Mouse (Mus musculus) adrenal gland, adult 10 weeks (tissue): Measurements from ENCODE around the gene Hsd17b10. TPM values are rescaled to one million over a fixed set of nuclear protein-coding genes. Genes with fewer than 3 reads are reported as not detected.

Experiments used
- polyA plus RNA-seq: library from polyadenylated mRNA; stranded (reverse); fragments of 350-450 nt; fragmentation: Illumina TruSeq; extraction: RNeasy Lipid Tissue Mini Kit (QIAGEN cat#74804); gene quantifications from one replicate; pipeline ENCODE4 v1.2.3, GENCODE M21; 2014; ENCODE audit warnings: low read depth, low replicate concordance

The Hsd17b10 gene
- 117 TPM for polyA plus RNA-seq

DNA sequence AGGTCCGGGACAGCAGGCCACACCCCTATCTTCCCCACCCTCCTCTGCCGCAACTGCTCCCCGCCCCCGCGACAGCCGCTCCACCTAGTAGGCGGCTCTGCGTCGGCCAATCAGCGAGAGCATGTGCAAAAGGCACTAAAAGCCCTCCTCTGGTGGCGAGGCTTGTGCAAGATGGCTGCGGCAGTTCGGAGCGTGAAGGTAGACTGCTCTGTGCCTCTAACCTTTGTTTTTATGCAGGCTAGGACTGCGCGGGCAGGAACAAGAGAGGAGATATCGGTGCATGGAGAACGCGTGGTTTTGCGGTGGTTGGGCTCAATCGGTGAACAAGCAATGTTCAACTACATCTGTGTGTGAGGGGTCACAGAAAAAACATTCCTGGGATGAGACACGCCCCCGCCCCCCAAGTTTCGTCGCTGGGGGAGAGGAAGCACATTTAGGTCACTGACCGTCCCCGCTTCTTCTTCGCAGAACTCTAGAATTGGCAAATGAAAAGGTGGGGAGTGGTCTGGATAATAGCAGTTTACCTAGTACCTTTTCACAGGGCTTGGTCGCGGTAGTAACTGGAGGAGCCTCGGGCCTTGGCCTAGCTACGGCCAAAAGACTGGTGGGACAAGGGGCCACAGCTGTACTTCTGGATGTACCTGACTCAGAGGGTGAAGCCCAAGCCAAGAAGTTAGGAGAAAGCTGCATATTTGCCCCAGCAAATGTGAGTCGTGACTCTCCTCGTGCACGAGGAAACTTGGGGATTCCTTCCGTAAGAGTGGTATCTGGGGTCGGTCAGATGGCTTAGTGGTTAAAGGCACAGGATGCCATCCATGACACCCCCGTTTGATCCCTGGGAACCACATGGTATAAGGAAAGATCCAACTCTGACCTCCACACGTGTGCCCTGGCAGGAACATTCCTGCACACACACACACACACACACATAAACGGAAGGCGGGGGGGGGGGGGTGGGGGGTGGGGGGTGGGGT is at the start of gene Hsd17b10:
Hsd17b10 (plus strand) TSS at position 109 of the 974 bp plus-strand sequence.

DNA sequence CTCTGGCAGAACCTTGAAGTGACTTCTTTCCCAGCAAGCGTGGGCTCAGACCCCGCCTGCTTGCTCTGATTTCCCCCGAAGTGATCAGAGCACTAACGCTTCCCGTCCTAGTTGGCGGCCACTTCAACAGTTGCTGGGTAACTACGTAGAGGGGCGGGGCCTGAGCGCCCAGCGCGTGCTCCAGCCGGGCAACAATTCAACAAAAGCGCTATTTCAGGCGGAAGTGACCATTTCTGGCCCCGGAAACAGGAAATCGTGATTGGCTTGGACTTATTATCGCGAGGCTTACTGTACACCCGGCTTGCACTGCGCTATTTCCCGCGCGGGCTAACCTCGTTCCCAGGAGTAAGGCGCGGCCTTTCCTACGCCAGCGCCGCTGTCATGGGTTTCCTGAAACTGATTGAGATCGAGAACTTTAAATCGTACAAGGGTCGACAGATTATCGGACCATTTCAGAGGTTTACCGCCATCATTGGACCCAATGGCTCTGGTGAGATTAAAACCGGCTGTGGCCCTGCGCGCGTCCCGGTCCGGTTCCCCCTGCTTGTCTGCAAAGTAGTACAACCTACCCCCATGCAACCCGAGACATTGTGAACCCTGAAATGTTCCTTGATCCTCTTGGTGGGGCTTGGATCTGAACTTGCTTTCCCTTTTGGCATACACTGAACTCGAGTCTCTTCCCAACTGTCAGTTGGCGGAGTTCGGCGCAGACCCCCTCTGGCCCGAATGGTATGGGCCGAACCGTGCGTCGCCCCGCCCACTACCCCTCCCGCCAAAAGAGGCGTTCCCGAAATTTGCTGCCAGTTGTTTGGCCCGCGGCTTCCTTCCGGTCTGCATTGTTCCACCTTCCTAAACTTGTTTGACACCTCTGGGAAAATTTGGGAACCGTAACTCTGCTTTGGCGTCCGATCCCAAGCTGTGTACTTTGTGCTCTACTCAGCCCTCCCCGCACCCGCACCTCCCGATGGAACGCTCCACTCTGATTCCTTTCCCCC is 14.8 kb downstream of the Hsd17b10 start, which contains the start of the genes Ribc1 and Smc1a:
Ribc1 (minus strand) TSS at position 145 of the 995 bp plus-strand sequence.
Smc1a (plus strand) TSS at position 278 of the 995 bp plus-strand sequence.

Other genes starting within 250 kb of the Hsd17b10 start
- gene Huwe1, start 201.0 kb upstream of the Hsd17b10 start, polyA plus RNA-seq, result 151 TPM
- gene Ribc1, start 14.4 kb downstream of the Hsd17b10 start, polyA plus RNA-seq, result not detected
- 94.7 TPM for gene Smc1a, start 14.6 kb downstream of the Hsd17b10 start, polyA plus RNA-seq
- gene Iqsec2, start 142.4 kb downstream of the Hsd17b10 start, polyA plus RNA-seq, result 4.4 TPM
- 17.2 TPM for gene Kdm5c, start 231.2 kb downstream of the Hsd17b10 start, polyA plus RNA-seq